Mouse (Mus musculus) embryonic facial prominence, embryonic 11.5 days (tissue): Measurements from ENCODE around the gene Sema3a. TPM values are rescaled to one million over a fixed set of nuclear protein-coding genes. Genes with fewer than 3 reads are reported as not detected.

Source experiments
- ATAC-seq: fragments of 200-750 bp; cut with Nextera tagmentation; replicated peaks from 2 replicates; pipeline ENCODE4 v1.8.0; 2017; ENCODE audit warnings: low read depth; ENCODE audit not compliant: insufficient number of reproducible peaks, low FRiP score, low TSS enrichment
- DNase-seq: peaks from one replicate; pipeline ENCODE4 v3.0.0-alpha.2; 2015; ENCODE audit warnings: low spot score
- H3K27ac ChIP-seq: fragments of 300-500 bp; sonication (generic); replicated peaks from 2 replicates; pipeline ENCODE4 v1.5.1; 2014; ENCODE audit warnings: mild to moderate bottlenecking, low read depth, low read length, control low read depth
- H3K27me3 ChIP-seq: fragments of 300-500 bp; sonication (generic); 2 replicates; pipeline ENCODE4 v1.6.1; 2014; ENCODE audit warnings: mild to moderate bottlenecking, low read length, moderate library complexity, mixed read lengths; ENCODE audit not compliant: control insufficient read depth, insufficient read depth
- H3K36me3 ChIP-seq: fragments of 300-500 bp; sonication (generic); replicated peaks from 2 replicates; pipeline ENCODE4 v1.6.1; 2014; ENCODE audit warnings: low read depth, mild to moderate bottlenecking, low read length, moderate library complexity, mixed read lengths; ENCODE audit not compliant: control insufficient read depth, insufficient read depth
- H3K4me1 ChIP-seq: fragments of 300-500 bp; sonication (generic); 2 replicates; pipeline ENCODE4 v1.6.1; 2014; ENCODE audit warnings: low read length, mixed read lengths; ENCODE audit not compliant: control insufficient read depth, insufficient read depth
- H3K4me2 ChIP-seq: fragments of 300-500 bp; sonication (generic); 2 replicates; pipeline ENCODE4 v1.6.1; 2014; ENCODE audit warnings: low read depth, mild to moderate bottlenecking, control low read depth, low read length, moderate library complexity
- H3K4me3 ChIP-seq: fragments of 300-500 bp; sonication (generic); 2 replicates; pipeline ENCODE4 v1.5.1; 2014; ENCODE audit warnings: low read depth, low read length, control low read depth
- H3K9ac ChIP-seq: fragments of 300-500 bp; sonication (generic); replicated peaks from 2 replicates; pipeline ENCODE4 v1.6.1; 2014; ENCODE audit warnings: mild to moderate bottlenecking, control low read depth, low read length
- H3K9me3 ChIP-seq: fragments of 300-500 bp; sonication (generic); replicated peaks from 2 replicates; pipeline ENCODE4 v1.6.1; 2016; ENCODE audit warnings: mild to moderate bottlenecking, low read length, inconsistent platforms, mixed read lengths; ENCODE audit not compliant: control insufficient read depth
- whole genome bisulfite sequencing: fragments of 180-500 bp; shearing (Covaris S2); extraction: QIAGEN DNeasy Blood & Tissue Kit; methylation state at CpG from one replicate; pipeline ENCODE4 v1.1.7; 2014; 5-methylcytosine and 5-hydroxymethylcytosine counted together
- polyA plus RNA-seq: library from polyadenylated mRNA; unstranded; fragments of >200 nt; fragmentation: Nextera tagmentation; extraction: Ambion mirVana; gene quantifications from 2 replicates; pipeline ENCODE4 v1.2.1, GENCODE M21; 2014

Sema3a gene
- polyA plus RNA-seq = 56.3 and 56.5 TPM in 2 replicates

GRCm38 (mm10) chr5:13125241-13125692, at the start of gene Sema3a:
Gene Sema3a (plus strand): TSS chr5:13125414.
- Histone ChIP-seq H3K4me3 (peak within 1 kb of the TSS; percentile 32), H3K4me2 (peak within 1 kb of the TSS; percentile 14)

GRCm38 (mm10) chr5:13084777-13085439, 40.3 kb upstream of the Sema3a start:
- H3K4me1 ChIP-seq = no peaks in the 10 kb centered on the region
- H3K9me3 ChIP-seq = no peaks in the 10 kb centered on the region
- H3K27ac ChIP-seq = no peak overlapping the region
- H3K36me3 ChIP-seq = no peaks in the 10 kb centered on the region
- H3K4me2 ChIP-seq = no peak overlapping the region
- H3K4me3 ChIP-seq = no peak overlapping the region
- H3K9ac ChIP-seq = no peak overlapping the region
- no peaks in the 10 kb centered on the region for H3K27me3 ChIP-seq
- DNase-seq (peak; percentile 71), ATAC-seq (no peak)
- 41% methylated on average over 6 of the region's 6 CpGs for WGBS

More at GRCm38 (mm10) chr5:13125241-13125692, at the start of gene Sema3a:
- DNase-seq (peak; percentile 91), ATAC-seq (peak; percentile 94)
- no peaks in the 10 kb centered on the region for H3K36me3 ChIP-seq
- H3K27ac ChIP-seq = peak within 1 kb of the TSS; percentile 84
- no peaks in the 10 kb centered on the region for H3K4me1 ChIP-seq
- H3K9me3 ChIP-seq = no peaks in the 10 kb centered on the region
- H3K27me3 ChIP-seq = no peaks in the 10 kb centered on the region
- peak within 1 kb of the TSS; percentile 29 for H3K9ac ChIP-seq
- 18% methylated on average over 13 of the region's 13 CpGs for WGBS

- H3K9ac ChIP-seq = no peak overlapping the region
- H3K4me2 ChIP-seq = no peak overlapping the region
- no peaks in the 10 kb centered on the region for H3K27me3 ChIP-seq
- no peaks in the 10 kb centered on the region for H3K9me3 ChIP-seq
- H3K36me3 ChIP-seq = no peaks in the 10 kb centered on the region
- no peaks in the 10 kb centered on the region for H3K4me1 ChIP-seq
- DNase-seq (no peak), ATAC-seq (no peak)
- H3K4me3 ChIP-seq = no peak overlapping the region
- H3K27ac ChIP-seq = no peak overlapping the region
- WGBS = 92% methylated on average over 1 of the region's 1 CpGs
Observed at GRCm38 (mm10) chr5:13090431-13090830, 34.8 kb upstream of the Sema3a start.

- no peak overlapping the region for H3K4me3 ChIP-seq
- no peaks in the 10 kb centered on the region for H3K36me3 ChIP-seq
- no peaks in the 10 kb centered on the region for H3K27me3 ChIP-seq
- H3K9ac ChIP-seq = no peak overlapping the region
- WGBS = 59% methylated on average over 2 of the region's 2 CpGs
- H3K4me2 ChIP-seq = no peak overlapping the region
- no peak for ATAC-seq
- no peaks in the 10 kb centered on the region for H3K4me1 ChIP-seq
- no peak for DNase-seq
- H3K27ac ChIP-seq = no peak overlapping the region
- no peaks in the 10 kb centered on the region for H3K9me3 ChIP-seq
Observed at GRCm38 (mm10) chr5:13109522-13109921, 15.7 kb upstream of the Sema3a start.

GRCm38 (mm10) chr5:13117236-13117635, 8.0 kb upstream of the Sema3a start:
- WGBS = 72% methylated on average over 8 of the region's 8 CpGs
- Histone ChIP-seq H3K9ac (no peak overlapping the region), H3K4me2 (no peak overlapping the region), H3K4me1 (no peaks in the 10 kb centered on the region), H3K36me3 (no peaks in the 10 kb centered on the region), H3K9me3 (no peaks in the 10 kb centered on the region), H3K4me3 (no peak overlapping the region), H3K27me3 (no peaks in the 10 kb centered on the region), H3K27ac (no peak overlapping the region)
- DNase-seq (no peak), ATAC-seq (no peak)

GRCm38 (mm10) chr5:13125757-13126156, 543 bp downstream of the Sema3a start:
- DNase-seq (peak; percentile 63), ATAC-seq (0 out of 2 replicates have a peak, but pooled peaks have one; percentile 31)
- WGBS = 23% methylated on average over 9 of the region's 9 CpGs
- no peaks in the 10 kb centered on the region for H3K4me1 ChIP-seq
- H3K27me3 ChIP-seq = no peaks in the 10 kb centered on the region
- H3K4me3 ChIP-seq = peak overlapping the region; percentile 32
- H3K36me3 ChIP-seq = no peaks in the 10 kb centered on the region
- H3K9me3 ChIP-seq = no peaks in the 10 kb centered on the region
- H3K27ac ChIP-seq = peak overlapping the region; percentile 84
- H3K4me2 ChIP-seq = peak overlapping the region; percentile 14
- H3K9ac ChIP-seq = peak overlapping the region; percentile 29

- H3K9ac ChIP-seq = no peak overlapping the region
- peak overlapping the region; percentile 84; the same call in 1 of the 2 replicates for H3K27ac ChIP-seq
- H3K36me3 ChIP-seq = no peaks in the 10 kb centered on the region
- ATAC-seq (no peak), DNase-seq (peak; percentile 74)
- no peaks in the 10 kb centered on the region for H3K4me1 ChIP-seq
- H3K4me3 ChIP-seq = peak overlapping the region; percentile 32
- no peaks in the 10 kb centered on the region for H3K27me3 ChIP-seq
- peak overlapping the region; percentile 25 for H3K4me2 ChIP-seq
- no peaks in the 10 kb centered on the region for H3K9me3 ChIP-seq
- 23% methylated on average over 4 of the region's 4 CpGs for WGBS
Observed at GRCm38 (mm10) chr5:13126196-13126595, 982 bp downstream of the Sema3a start.

- Histone ChIP-seq H3K4me2 (no peak overlapping the region), H3K4me1 (no peaks in the 10 kb centered on the region), H3K9me3 (no peaks in the 10 kb centered on the region), H3K4me3 (0 out of 2 replicates have a peak overlapping the region, but pooled peaks have one; percentile 32), H3K9ac (no peak overlapping the region), H3K27ac (no peak overlapping the region), H3K27me3 (no peaks in the 10 kb centered on the region), H3K36me3 (no peaks in the 10 kb centered on the region)
- peak; percentile 52 for DNase-seq
- no peak for ATAC-seq
- WGBS = 58% methylated on average over 3 of the region's 3 CpGs
Observed at GRCm38 (mm10) chr5:13127121-13127520, 1.9 kb downstream of the Sema3a start.
